Mouse (Mus musculus): Measurements from ENCODE around the gene Rnf220. TPM values are rescaled to one million over a fixed set of nuclear protein-coding genes. Genes with fewer than 3 reads are reported as not detected.

Rnf220 gene
- total RNA-seq, 2 experiments from 2014 or later = 30.5 to 31.5 TPM

DNA sequence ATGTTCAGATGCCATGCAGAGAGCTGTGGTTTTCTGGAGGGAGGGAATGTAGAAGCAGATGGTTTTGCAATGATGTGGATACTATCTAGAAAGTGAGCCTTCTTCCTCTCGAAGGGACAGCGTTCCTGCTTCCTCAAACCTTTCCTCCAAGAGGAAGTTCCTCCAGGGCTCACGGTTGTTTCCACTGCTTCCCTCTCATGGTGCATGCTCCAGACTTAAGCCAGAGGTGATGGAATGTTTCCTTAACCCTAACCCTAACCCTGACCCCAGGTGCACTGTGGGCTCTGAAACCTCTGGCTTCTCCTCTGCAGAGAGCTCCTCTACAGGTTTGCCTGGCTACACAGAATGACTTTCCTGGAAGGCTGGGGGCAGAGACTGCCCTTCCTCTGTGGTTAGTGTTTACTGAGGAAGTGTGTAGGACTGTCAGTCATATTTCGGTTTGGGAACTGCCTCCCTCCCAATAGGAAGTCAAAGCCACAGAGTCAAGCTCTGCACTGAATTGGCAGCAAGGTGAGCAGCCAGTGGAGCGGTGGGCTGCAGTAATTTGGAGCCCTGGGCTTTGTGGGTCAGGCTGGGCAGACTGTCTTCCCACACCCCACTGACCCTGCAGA, 242.7 kb downstream of the Rnf220 start:
- no peak for DNase-seq (ENCODE audit: low spot score)
- intact Hi-C loops (cut with DNase I) = no loop called here

DNA sequence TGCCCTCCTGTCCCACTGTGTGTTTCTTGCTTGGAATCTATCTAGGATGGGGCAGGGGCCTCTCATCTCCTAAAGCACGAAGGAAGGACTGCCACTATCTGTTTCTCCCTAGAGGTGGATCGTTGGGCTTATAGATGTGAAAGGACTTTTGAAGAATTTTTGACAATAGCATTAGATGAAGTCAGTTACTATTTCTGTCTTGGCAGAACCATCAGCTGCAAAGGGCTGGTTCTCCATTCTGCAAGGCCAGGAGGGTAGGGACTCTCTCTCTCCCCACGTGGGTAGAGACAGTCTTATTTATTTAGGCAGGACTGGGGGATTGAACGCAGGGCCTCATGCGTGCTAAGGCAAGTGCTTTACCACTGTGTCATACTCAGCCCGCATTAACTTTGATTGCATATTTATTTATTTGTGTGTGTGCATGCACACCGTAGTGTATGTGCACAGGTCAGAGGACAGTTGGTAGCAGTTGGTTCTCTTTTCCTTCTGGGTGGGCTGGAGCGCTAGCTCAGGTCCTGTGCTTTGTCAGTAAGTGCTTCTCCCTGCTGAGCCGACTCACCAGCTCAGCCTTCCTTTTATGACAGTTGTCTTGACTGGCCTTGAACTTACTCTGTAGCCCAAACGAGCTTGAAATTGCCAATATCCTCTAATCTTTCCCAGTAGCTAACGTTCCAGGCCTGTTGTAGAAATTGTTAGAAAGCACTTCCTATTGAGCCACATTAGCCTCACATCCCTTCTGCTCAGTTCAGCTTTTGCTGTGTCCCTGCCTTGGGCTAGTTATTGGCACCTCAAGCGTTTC, 243.4 kb downstream of the Rnf220 start:
- no peak for DNase-seq (ENCODE audit: low spot score)
- intact Hi-C loops (cut with DNase I) = no loop called here

DNA sequence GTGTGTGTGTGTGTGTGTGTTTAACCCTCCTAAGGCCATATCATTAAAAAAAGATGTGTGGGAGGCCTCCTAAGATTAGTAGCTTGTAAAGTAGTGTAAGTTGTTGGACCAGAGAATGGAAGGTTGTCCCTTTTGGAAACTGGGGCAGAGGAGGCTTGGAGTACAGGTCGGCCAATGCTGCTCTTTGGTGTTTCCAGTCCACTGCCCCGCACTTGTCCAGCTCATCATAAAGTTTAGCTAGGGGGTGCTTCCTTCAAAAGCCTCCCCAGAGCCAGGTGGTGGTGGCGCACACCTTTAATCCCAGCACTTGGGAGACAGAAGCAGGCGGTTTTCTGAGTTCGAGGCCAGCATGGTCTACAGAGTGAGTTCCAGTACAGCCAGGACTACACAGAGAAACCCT, 244.1 kb downstream of the Rnf220 start:
- no peak for DNase-seq (ENCODE audit: low spot score)
- intact Hi-C loops (cut with DNase I) = no loop called here

DNA sequence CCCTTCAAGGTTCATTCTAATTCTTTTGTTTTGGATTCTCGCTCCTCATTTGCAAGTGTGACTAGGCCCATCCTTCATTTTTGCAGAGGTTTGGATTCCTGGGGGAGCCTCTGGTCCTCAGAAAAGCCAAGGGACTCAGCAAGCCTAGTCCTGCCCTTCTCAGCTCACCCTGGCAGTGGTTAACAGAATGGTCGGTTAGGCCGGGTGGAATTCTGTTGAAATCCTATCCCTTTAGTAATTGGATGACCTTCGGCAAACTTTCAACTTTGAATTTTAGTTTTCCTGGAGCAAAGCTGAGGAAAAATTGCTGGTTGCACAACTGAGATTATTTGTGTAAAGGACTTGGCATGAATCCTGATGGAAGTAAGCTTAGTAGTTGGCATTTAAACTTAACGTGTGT, 244.5 kb downstream of the Rnf220 start:
- DNase-seq (ENCODE audit: low spot score) = no peak
- intact Hi-C loops (cut with DNase I) = no loop called here

DNA sequence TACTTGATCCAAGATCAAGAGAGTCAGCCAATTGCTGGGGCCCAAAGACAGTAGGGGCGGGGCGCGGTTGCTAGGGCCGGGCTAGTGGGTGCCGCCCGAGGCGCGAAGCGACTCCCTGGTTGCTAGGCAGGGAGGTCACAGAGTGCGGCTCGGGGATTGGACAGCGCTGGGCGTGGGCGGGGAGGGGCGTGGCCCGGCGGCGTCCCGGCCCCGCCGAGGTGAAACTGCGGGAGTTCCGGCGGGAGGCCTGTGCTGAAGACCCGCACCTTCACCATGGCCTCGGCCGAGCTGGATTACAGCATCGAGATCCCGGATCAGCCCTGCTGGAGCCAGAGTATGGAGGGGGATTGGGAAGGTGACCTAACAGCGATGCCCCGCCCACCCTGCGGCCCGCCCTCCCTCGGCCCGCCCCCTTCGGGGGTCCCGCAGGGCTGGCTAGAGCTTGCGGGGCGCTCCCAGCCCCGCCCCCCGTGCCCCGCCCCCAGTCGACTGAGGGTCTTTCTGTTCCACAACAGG, 245.0 kb downstream of the Rnf220 start, which contains the start of the genes Tmem53 and Armh1:
Tmem53 (plus strand) TSS at position 151 of the 516 bp plus-strand sequence.
Armh1 (minus strand) TSS at position 325 of the 516 bp plus-strand sequence.
- intact Hi-C loops (cut with DNase I) = no loop called here
- DNase-seq (ENCODE audit: low spot score) = peak; percentile 86

DNA sequence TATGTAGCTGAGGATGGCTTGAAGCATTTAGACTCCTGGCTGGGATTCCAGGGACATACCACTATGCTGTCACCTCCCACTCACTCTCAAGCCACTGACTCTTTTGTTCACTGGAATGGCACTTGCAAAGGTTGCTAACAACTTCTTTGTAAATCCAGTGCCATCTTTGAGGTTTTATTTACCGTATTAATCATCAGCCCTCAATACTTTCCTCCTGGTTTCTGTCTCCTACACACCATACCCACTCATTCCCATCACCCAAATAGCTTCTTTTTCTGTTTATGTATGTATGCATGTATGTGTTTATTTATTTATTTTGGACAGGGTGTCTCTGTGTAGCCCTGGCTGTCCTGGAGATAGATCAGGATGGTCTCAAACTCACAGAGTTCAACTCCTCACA, 245.9 kb downstream of the Rnf220 start:
- DNase-seq (ENCODE audit: low spot score) = no peak
- intact Hi-C loops (cut with DNase I) = no loop called here

DNA sequence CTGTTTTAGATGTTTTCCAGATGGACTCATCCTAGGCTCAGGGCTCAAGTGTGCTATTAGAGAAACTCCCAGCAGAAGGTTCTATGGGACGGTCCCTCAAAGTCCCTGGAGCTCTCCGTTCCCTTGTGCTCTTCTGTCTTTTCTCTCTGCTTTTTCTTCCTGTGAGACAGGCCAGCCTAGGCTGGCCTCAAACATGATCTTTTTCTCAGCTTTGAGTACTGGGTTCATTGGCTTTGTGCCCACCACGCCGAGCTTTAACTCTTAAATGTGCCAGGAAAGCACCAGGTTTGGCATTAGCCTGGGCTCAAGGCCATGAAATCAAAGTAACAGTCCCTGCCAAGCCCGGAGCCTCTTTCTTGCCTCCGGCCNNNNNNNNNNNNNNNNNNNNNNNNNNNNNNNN, 256.0 kb downstream of the Rnf220 start:
- intact Hi-C loops (cut with DNase I) = no loop called here
- no peak for DNase-seq (ENCODE audit: low spot score)

DNA sequence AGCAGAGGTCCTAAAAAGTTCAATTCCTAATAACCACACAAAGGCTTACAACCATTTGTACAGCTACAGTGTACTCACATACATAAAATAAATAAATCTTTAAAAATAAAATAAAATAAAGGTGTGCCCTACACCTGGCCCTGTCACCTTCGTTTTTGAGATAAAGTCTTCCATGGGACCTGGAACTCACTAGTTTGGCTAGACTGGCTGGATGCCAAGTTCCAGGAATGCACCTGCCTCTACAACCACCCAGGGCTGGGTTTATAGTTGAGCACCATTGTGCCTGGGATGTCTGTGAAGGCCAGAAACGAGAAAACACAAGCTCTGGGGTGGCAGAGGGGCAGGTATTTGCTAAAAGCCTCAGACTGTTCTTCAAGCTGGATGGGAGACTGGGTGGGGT, 257.7 kb downstream of the Rnf220 start:
- DNase-seq (ENCODE audit: low spot score) = no peak
- intact Hi-C loops (cut with DNase I) = no loop called here

DNA sequence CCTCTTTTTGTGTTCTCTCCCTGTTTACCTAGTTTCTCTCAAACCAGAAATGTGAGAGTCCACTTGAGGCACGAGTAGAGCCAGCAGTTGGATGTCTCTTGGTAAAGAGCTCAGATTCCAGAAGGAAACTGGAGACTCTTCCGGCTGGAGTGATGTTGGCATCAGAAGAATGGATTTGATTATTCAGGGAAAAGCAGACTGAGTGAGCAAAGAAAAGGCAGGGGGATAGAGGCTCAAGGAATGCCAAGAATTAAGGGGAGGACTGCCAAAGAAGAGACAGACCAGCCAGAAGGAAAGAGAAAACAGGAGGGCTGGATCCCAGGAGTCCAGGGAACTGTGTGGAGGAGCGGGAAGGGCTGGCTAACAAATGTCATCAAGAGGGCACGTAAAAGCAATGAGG, 261.0 kb downstream of the Rnf220 start:
- intact Hi-C loops (cut with DNase I) = no loop called here
- DNase-seq (ENCODE audit: low spot score) = no peak

DNA sequence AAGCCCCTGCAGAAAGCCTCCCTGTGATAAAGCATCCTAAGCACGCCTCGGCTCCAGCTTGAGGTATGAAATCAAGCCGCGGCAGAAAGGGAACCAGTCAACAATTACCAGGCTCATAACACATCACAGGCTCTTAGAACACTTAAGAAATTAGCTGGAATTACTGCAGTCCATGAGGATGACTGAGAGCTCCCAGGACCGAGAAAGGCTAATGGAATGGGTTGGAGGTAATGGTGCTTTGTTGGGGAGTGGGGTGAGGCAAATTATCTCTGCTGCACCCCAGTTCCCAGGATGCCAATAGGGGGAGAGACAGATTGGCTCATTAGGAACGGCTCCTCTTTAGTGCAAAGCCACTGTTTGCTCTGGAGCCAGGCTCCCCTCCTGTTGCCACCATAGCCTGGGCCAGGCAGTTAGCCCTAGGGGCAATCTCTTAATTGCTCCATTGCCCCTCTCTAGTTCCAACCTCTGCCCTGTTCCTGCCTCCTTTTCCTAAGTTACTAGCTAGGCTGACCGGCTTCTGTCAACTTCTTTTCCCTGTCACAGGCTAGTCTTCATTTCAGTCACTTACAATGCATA, 262.6 kb downstream of the Rnf220 start:
- no peak for DNase-seq (ENCODE audit: low spot score)
- intact Hi-C loops (cut with DNase I) = no loop called here

DNA sequence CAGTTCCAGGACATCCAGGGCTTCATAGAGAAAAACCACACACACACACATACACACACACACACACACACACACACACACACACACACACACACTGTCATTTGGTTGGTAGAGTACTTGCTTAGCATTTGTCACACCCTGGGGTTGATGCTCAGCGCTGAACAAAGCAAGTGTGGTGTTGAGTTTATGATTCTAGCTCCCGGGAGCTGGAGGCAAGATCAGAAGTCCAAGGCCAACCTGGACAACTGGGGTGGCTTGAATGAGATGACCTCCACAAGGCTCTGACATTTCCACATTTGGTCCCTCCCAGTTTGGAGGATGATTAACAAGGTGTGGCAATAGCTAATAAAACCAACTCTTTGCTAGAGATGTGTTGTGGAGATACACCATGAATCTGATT, 265.6 kb downstream of the Rnf220 start:
- intact Hi-C loops (cut with DNase I) = no loop called here
- DNase-seq (ENCODE audit: low spot score) = no peak

DNA sequence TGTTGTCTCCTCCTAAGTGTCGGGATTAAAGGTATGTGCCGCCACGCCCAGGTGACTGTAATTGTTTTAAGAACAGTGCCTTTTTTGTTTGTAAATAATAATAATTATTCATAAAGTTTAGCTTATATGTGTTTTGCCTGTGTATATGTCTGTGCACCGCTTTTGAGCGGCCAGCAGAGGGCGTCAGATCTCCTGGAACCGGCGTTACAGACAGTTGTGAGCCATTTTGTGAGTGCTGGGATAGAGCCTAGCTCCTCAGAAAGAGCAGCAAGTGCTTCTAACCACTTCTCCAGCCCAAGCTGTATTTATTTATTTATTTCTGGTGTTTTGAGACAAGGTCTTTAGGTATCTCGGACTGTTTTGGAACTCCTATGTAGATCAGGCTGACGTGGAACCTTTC, 266.5 kb downstream of the Rnf220 start:
- DNase-seq (ENCODE audit: low spot score) = no peak
- intact Hi-C loops (cut with DNase I) = loop anchor here (1.0 kb wide), 1 partner anchor 37 kb away; no protein-coding TSS in a partner anchor

DNA sequence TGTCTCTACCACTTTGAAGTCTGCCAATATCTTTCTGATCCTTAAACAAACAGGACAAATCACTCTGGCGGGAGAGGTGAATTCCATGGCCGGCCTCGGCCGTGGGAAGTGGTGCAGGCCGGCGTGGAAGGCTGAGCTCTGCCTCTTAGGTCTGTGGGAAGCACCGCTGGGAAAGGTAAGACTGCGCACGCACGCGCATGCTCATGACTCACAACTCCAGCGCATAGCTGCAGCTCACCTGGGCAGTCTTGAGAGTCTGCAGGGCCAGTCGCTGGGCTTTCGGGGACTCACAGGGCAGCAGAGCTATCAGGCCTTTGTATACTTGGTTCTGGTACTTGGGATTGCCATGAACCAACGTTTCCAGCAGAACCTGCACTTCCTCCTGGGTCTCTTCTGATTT, 267.3 kb downstream of the Rnf220 start:
- no peak for DNase-seq (ENCODE audit: low spot score)
- intact Hi-C loops (cut with DNase I) = no loop called here

DNA sequence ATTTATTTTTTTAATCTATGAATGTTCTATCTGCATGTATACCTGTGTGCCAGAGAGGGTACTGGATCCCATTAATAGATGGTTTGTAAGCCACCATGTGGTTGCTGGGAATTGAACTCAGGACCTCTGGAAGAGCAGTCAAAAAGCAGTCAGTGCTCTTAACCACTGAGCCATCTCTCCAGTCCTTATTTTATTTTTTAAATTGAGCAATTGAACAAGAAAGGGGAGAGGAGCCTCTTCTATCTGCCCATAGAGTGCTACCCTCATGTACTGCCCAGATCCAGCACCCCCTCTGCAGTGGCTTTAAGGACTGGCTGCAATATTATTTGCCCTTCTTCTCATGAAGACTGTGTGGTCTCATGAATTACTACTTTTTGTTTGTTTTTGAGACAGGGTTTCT, 271.6 kb downstream of the Rnf220 start:
- DNase-seq (ENCODE audit: low spot score) = no peak
- intact Hi-C loops (cut with DNase I) = no loop called here

DNA sequence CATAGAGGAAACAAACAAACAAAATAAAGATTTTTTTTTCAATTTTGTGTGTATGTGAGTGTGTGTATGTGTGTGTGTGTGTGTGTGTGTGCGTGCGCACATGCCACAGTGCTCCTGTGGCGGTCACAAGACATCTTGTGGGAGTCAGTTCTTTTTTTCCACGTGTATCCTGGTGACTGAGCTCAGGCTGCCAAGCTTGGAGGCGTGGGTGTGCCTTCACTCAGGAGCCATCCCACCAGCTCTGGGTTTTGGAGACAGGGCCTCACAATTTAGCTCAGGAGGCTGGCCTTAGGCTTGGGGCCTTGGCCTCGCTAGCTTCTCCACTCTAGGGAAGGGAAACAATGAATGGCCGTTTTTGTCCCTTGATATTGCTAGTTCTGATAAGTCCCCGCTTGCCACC, 272.7 kb downstream of the Rnf220 start:
- DNase-seq (ENCODE audit: low spot score) = no peak
- intact Hi-C loops (cut with DNase I) = no loop called here

DNA sequence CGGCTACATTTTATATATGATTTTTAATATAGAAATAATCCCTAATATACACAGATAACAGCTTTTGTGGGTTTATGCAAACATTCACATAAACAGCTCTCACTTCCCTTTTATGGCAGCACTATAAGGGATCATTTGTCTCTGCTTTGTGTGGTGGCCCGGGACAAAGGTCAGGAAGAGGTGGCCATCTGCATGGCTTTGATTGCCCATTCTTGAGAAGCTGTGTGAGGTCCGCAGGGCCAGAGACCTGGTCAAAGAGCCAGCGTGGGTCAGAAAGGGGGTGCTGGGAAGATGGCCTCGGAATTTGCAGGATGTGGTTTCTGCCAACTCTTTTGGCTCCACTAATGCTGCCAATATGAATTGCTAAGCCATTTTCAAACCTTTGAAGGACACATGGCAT, 273.9 kb downstream of the Rnf220 start:
- intact Hi-C loops (cut with DNase I) = no loop called here
- no peak for DNase-seq (ENCODE audit: low spot score)

DNA sequence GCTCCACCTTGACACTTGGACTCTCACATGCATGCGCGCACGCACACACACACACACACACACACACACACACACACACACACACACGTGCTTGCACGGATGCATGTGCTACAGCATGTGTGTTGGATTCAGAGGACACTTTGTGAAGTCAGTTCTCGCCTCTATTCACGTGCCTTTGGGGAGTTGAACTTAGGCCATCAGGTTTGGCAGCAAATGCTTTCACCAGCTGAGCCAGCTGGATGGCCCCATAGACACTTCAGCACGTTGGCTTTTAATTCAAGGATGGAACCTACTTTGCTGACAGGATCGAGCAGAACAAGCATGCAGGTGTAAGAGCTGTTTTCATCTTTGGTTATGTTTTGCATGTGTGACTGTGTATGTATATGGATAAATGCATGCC, 275.0 kb downstream of the Rnf220 start:
- intact Hi-C loops (cut with DNase I) = no loop called here
- DNase-seq (ENCODE audit: low spot score) = no peak
